14 mouse cellular contexts compared by ENCODE assay signal in the genomic region with DNA sequence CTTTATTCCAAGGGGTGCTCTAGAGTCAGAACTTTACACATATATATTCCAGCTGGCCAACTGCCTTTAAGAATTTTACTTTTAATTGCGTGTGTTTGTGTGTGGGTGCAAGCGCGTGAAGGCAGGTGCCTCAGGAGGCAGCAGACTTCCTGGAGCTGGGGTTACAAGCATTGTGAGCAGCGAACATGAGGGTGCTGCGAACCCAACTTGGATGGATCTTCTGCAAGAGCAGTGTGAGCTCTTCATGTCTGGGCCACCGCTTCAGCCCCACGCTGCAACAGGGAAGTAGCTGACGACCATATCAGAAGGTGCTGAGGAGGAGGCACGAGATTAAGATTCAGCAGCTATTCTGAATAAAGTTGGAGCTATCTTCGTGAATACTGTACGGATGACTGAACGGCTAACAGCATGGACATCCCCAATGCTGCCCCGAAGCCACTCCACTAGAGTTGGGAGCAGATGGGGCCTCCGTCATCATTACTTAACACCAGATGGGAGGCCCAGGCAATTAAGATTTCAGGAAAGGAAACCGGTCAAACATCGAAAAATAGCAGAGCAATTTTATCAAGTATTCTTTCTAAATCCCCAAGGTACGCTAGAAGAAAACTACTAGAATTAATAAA.
DNase-seq lines count a peak whose midpoint lies in the region; ATAC-seq and TF ChIP-seq lines count a peak whose summit lies in the region.
"Had no signal": no experiment of that assay in that cellular context is flagged by ENCODE, and none has a peak within 500 bp of the region (broad histone marks: within the 10 kb centered on the region; RNA-seq: fewer than 3 reads in every experiment).

No protein-coding gene starts in this region.

- H3K27ac ChIP-seq in forebrain, embryonic 12.5 days = 0 out of 2 replicates have a peak overlapping the region, but pooled peaks have one; percentile 36
- H3K27ac ChIP-seq in forebrain, embryonic 10.5 days = no peak overlapping the region
- H3K27ac ChIP-seq in MEL (ENCODE audit: control insufficient read depth, low read depth, low read length) = no peak overlapping the region
- no peak overlapping the region for H3K27ac ChIP-seq in hindbrain, embryonic 16.5 days (ENCODE audit: low read depth, low read length)
- H3K27ac ChIP-seq: embryonic facial prominence, embryonic 13.5 days; liver, embryonic 15.5 days; macrophage had no signal

- no peak for DNase-seq in forebrain, embryonic 10.5 days (ENCODE audit: extremely low spot score, low spot score)
- DNase-seq in MEL (ENCODE audit: low read depth, low spot score) = peak; percentile 6
- peak; percentile 66 to 74 for DNase-seq in cerebellum, postnatal 10 days
- DNase-seq in ovary, postnatal 10 days (ENCODE audit: low spot score) = no peak
- no peak for DNase-seq in T-cell, adult 2 months (ENCODE audit: low spot score)
- no peak for DNase-seq in layer of hippocampus, adult 9-10 months (ENCODE audit: low spot score)
- DNase-seq: adrenal gland, adult 8-10 months; right cerebral cortex, postnatal 14 days had no signal

- H3K4me3 ChIP-seq in forebrain, embryonic 12.5 days (replicated peaks) = no peak overlapping the region
- no peak overlapping the region for H3K4me3 ChIP-seq in forebrain, embryonic 10.5 days
- no peak overlapping the region for H3K4me3 ChIP-seq in MEL (ENCODE audit: control insufficient read depth in 1 of 2, insufficient read depth in 1 of 2, low read depth in 2 of 2, low read length in 2 of 2)
- no peak overlapping the region for H3K4me3 ChIP-seq in hindbrain, embryonic 16.5 days (ENCODE audit: low read length)
- H3K4me3 ChIP-seq: embryonic facial prominence, embryonic 13.5 days; liver, embryonic 15.5 days had no signal

- no peaks in the 10 kb centered on the region for H3K27me3 ChIP-seq in forebrain, embryonic 12.5 days
- no peaks in the 10 kb centered on the region for H3K27me3 ChIP-seq in forebrain, embryonic 10.5 days (ENCODE audit: poor library complexity, severe bottlenecking)
- H3K27me3 ChIP-seq in MEL (ENCODE audit: control insufficient read depth in 1 of 2, insufficient read depth in 2 of 2, low read length in 2 of 2) = no peaks in the 10 kb centered on the region
- no peaks in the 10 kb centered on the region for H3K27me3 ChIP-seq in hindbrain, embryonic 16.5 days (replicated peaks; ENCODE audit: control insufficient read depth, insufficient read depth, low read length)
- H3K27me3 ChIP-seq: embryonic facial prominence, embryonic 13.5 days; liver, embryonic 15.5 days had no signal

- no peak for TF ChIP-seq POLR2A in MEL (IDR thresholded peaks at IDR 0.05; ENCODE audit: control insufficient read depth in 1 of 2, insufficient read depth in 1 of 2, low read depth in 1 of 2, low read length in 2 of 2, poor library complexity in 1 of 2)

- TF ChIP-seq CTCF in MEL (IDR thresholded peaks at IDR 0.05 in 2 of 3, conservative IDR thresholded peaks at IDR 0.05 in 1 of 3; ENCODE audit: control insufficient read depth in 1 of 3, insufficient read depth in 1 of 3, low read depth in 2 of 3, low read length in 3 of 3, poor library complexity in 1 of 3, severe bottlenecking in 1 of 3) = no peak

- H3K4me2 ChIP-seq in forebrain, embryonic 12.5 days = no peak overlapping the region
- no peak overlapping the region for H3K4me2 ChIP-seq in hindbrain, embryonic 16.5 days (ENCODE audit: low read length)
- H3K4me2 ChIP-seq: embryonic facial prominence, embryonic 13.5 days; liver, embryonic 15.5 days had no signal

- WGBS in forebrain, embryonic 12.5 days = 82% methylated on average over 17 of the region's 17 CpGs
- 92% methylated on average over 17 of the region's 17 CpGs for WGBS in forebrain, embryonic 10.5 days
- 63% methylated on average over 17 of the region's 17 CpGs for WGBS in hindbrain, embryonic 16.5 days

- no peak for TF ChIP-seq EP300 in MEL (IDR thresholded peaks at IDR 0.05; ENCODE audit: low read depth in 1 of 2, low read length in 2 of 2)

- no peak for TF ChIP-seq RAD21 in MEL (IDR thresholded peaks at IDR 0.05; ENCODE audit: low read depth, low read length)

- no peaks in the 10 kb centered on the region for H3K9me3 ChIP-seq in forebrain, embryonic 12.5 days
- no peaks in the 10 kb centered on the region for H3K9me3 ChIP-seq in forebrain, embryonic 10.5 days
- H3K9me3 ChIP-seq in MEL (replicated peaks; ENCODE audit: insufficient read depth, low read length) = no peaks in the 10 kb centered on the region
- H3K9me3 ChIP-seq in hindbrain, embryonic 16.5 days (ENCODE audit: control insufficient read depth, low read length) = no peaks in the 10 kb centered on the region
- H3K9me3 ChIP-seq: embryonic facial prominence, embryonic 13.5 days; liver, embryonic 15.5 days had no signal

- peak; percentile 69; the same call in 1 of the 2 replicates for ATAC-seq in forebrain, embryonic 12.5 days (ENCODE audit: low FRiP score)
- peak; percentile 67; the same call in 1 of the 2 replicates for ATAC-seq in hindbrain, embryonic 16.5 days
- ATAC-seq: inflammation-experienced regulatory T-cells, adult 6 months had no signal

- H3K79me2 ChIP-seq in MEL (ENCODE audit: control insufficient read depth, insufficient read depth, low read length, poor library complexity) = no peaks in the 10 kb centered on the region

- no peak overlapping the region for H3K9ac ChIP-seq in forebrain, embryonic 12.5 days
- H3K9ac ChIP-seq in MEL (ENCODE audit: control insufficient read depth, low read depth, low read length, poor library complexity, severe bottlenecking) = no peak overlapping the region
- H3K9ac ChIP-seq in hindbrain, embryonic 16.5 days (ENCODE audit: low read depth, low read length) = no peak overlapping the region
- H3K9ac ChIP-seq: embryonic facial prominence, embryonic 13.5 days; liver, embryonic 15.5 days had no signal

- H3K4me1 ChIP-seq in forebrain, embryonic 12.5 days = no peaks in the 10 kb centered on the region
- no peaks in the 10 kb centered on the region for H3K4me1 ChIP-seq in forebrain, embryonic 10.5 days
- H3K4me1 ChIP-seq in MEL (ENCODE audit: control insufficient read depth in 1 of 2, insufficient read depth in 2 of 2, low read length in 2 of 2) = no peaks in the 10 kb centered on the region
- H3K4me1 ChIP-seq in hindbrain, embryonic 16.5 days (ENCODE audit: control insufficient read depth, insufficient read depth, low read depth, low read length) = no peaks in the 10 kb centered on the region
- H3K4me1 ChIP-seq: embryonic facial prominence, embryonic 13.5 days; liver, embryonic 15.5 days had no signal

- 0 out of 2 replicates have a peak, but pooled peaks cover 7% of the 10 kb centered on the region for H3K36me3 ChIP-seq in forebrain, embryonic 12.5 days (replicated peaks)
- H3K36me3 ChIP-seq in forebrain, embryonic 10.5 days (replicated peaks) = peaks cover 15% of the 10 kb centered on the region
- H3K36me3 ChIP-seq in MEL (ENCODE audit: control insufficient read depth in 1 of 2, insufficient read depth in 2 of 2, low read length in 2 of 2) = no peaks in the 10 kb centered on the region; a peak in 1 of 4 replicates
- H3K36me3 ChIP-seq in hindbrain, embryonic 16.5 days (ENCODE audit: control insufficient read depth, insufficient read depth, low read length) = no peaks in the 10 kb centered on the region
- H3K36me3 ChIP-seq: liver, embryonic 15.5 days had no signal

TF ChIP-seq in MEL, 35 proteins besides CTCF, POLR2A, EP300 and RAD21:
- no peak for TF ChIP-seq ZKSCAN1 (IDR thresholded peaks at IDR 0.05; ENCODE audit: low read depth, low read length)
- TF ChIP-seq E2F4 (IDR thresholded peaks at IDR 0.05; ENCODE audit: borderline replicate concordance, low read depth, low read length) = no peak
- TF ChIP-seq MAFK (IDR thresholded peaks at IDR 0.05; ENCODE audit: borderline replicate concordance, low read depth, low read length) = no peak
- TF ChIP-seq SIN3A (IDR thresholded peaks at IDR 0.05; ENCODE audit: low read length) = no peak
- no peak for TF ChIP-seq ETS1 (IDR thresholded peaks at IDR 0.05; ENCODE audit: low read depth, low read length)
- no peak for TF ChIP-seq MYC (IDR thresholded peaks at IDR 0.05; ENCODE audit: low read depth, low read length)
- TF ChIP-seq ZNF384 (IDR thresholded peaks at IDR 0.05; ENCODE audit: low read depth, low read length) = no peak
- TF ChIP-seq USF1 (IDR thresholded peaks at IDR 0.05; ENCODE audit: low read depth, low read length) = no peak
- TF ChIP-seq KAT2A (conservative IDR thresholded peaks at IDR 0.05; ENCODE audit: low read depth, low read length) = no peak
- TF ChIP-seq USF2 (IDR thresholded peaks at IDR 0.05; ENCODE audit: borderline replicate concordance in 1 of 2, insufficient read depth in 1 of 2, low read depth in 1 of 2, low read length in 2 of 2) = no peak
- no peak for TF ChIP-seq MEF2A (IDR thresholded peaks at IDR 0.05; ENCODE audit: extremely low read depth, insufficient replicate concordance, low read depth, low read length, poor library complexity, severe bottlenecking)
- TF ChIP-seq JUND (IDR thresholded peaks at IDR 0.05; ENCODE audit: low read depth, low read length) = no peak
- no peak for TF ChIP-seq MAX (IDR thresholded peaks at IDR 0.05; ENCODE audit: low read length)

Comparison
In these comparisons a context has a peak if more than half of its experiments do, and no peak if none do; other contexts are left out.
1. DNase-seq: peak in MEL (single experiment) and cerebellum, postnatal 10 days (2 of 2); none in forebrain, embryonic 10.5 days (single experiment), ovary, postnatal 10 days (single experiment), T-cell, adult 2 months (single experiment) and layer of hippocampus, adult 9-10 months (single experiment).